Mouse (Mus musculus) neural tube, embryonic 10.5 days (tissue): ENCODE results near the gene Exosc10.

ENCODE experiments used
- DNase-seq: peaks from one replicate; pipeline ENCODE4 v3.0.0-alpha.2; 2017; ENCODE audit warnings: low spot score; ENCODE audit errors: extremely low spot score

Exosc10 gene

DNA sequence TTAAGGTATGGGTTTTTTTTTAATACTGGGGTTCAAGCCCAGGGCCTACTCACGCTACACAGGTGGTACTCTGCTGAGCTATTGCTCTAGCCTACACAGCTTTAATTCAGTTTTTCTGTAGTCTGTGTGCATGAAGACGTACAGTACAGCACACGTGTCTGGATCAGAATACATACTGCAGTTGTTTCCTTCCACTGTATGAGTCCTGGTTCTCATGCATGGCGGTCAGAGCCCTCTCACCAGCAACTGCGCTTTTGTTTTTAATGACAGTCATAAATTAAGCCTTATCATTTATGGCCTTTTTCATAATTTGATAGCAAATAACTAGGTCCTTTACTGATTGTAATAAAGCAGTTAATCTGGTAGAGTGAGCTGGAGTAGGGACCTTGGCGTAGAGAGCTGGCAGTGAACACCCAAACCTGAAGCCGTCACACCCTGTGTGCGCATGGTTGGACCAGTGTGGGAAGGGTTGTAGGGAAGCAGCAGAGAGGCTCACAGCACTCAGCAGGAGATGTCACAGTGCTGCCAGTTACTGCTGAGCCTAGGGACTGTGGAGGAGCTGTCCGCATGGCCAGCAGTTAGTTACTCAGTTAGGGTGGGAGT lies 12.6 kb downstream of the Exosc10 start:
- DNase-seq: no peak

DNA sequence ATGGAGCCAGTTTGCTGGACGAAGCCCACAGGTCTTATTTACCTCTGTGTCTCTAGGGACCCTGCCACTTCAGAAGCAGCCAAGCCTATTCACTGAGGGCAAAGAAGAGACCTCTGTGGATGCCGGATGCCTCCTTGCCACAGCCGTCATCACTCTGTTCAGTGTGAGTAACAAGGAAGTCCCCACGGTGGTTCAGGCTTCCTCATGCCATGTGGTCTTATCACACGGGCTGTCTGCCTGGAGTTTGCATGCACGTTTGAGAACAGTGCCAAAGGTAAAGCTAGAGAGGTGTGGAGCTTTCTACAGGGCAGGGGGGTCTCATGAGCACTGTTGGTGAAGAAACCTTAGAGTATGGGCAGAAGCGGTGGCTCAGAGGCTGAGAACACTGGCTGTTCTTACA lies 15.0 kb downstream of the Exosc10 start:
- no peak for DNase-seq

DNA sequence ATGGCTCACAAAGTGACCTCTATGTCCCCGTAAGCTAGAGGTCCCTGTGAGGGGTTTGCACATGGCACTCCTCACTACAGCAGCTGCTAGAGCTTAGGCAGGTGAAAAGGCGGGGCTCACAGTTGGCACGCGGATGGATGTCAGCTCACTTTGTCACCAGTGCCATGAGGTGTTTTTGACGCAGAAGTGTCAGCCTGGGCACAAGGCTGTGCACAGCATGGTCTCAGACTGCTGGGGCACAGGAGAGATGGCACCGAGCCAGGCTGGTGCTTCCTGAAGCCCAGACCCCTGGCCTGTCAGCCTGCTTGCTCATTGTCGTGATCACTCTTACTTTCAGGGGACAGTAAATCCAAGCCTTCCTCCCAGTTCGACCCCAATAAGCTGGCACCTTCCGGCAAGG lies 22.5 kb downstream of the Exosc10 start:
- DNase-seq: no peak

DNA sequence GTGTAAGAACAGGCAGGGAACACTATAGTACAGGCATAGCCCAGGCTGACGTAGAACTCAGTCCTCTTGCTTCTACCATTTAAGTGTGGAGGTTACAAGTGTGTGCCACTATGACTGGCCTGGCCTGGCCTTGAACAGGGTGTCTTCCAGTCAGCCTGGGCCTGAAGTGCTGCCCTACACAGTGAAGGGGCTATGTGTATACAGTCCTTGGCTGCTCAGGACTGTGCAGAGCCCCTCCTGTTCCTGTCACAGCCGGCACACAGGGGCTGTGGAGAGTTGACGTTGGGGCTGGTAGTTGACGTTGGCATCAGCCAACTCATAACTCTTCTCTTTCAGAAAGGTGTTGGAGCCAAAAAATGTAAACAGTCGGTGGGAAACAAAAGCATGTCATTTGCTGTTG lies 23.2 kb downstream of the Exosc10 start:
- no peak for DNase-seq

DNA sequence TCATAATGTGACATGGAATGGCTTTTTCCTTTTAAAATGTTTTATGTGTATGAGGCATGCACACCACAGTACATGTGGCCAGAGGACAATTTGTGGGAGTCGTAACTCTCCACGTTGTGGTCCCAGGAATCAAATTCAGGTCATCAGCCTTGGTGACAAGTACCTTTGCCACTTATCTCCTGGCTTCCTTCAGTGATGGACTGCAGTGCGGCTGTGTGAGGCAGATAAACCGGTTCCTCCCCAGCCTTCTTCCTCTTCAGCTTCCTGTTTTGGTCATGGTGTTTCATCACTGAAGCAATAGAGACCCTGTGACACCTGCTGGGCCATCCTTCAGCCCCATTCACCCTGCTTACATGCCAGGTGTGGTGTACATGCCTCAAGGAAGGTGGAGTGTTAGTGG lies 25.0 kb downstream of the Exosc10 start:
- no peak for DNase-seq

DNA sequence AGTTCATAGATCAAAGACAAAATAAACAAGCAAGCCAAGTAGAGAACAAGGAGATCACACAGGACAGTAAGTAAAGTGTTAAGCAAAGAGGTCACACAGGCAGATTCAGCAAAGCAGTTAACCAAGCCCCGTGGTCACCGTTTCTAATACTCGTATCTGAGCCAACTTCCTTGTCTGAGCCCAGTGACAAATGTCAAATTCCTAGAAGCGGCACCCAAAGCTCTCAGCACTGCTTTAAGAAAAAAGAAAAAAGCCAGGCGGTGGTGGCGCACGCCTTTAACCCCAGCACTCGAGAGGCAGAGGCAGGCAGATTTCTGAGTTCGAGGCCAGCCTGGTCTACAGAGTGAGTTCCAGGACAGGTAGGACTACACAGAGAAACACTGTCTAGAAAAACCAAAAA lies 28.4 kb downstream of the Exosc10 start:
- DNase-seq: no peak

DNA sequence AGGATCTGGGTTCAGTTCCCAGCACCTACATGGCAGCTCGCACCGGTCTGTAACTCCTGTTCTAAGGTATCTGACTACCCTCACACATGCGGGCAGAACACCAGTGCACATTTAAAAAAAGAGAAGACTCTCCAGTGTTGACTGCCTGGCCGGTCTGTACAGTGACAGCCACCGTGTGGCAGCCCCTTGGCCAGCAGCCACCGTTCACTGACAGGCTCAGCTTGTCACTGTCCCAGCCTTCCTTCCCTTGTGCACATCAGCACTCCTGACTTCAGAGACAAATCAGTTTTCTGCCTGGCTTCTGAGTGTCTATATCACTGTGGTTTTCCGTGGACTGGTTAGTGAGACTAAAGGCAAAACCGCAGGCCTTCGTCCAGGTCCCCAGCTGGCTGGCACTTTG lies 30.6 kb downstream of the Exosc10 start:
- no peak for DNase-seq

DNA sequence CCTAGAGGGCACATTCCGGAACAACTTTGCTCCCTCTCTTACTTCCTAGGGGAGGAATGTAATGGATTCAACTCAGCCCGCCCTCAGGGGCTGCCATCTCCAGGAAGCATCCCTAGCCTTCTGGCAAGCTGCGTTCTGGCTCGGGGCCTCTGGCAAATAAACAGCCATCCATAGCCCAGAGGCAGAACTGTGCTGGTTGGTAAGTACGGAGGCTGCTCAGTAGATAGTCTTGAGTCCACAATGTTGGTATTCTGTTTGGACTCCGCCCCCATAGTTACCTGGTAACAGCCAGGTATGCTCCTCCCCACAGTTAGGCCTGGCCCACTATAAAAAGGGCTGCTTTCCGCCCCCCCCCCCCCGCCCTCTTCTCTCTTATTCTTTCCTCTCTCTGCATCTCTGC lies 31.3 kb downstream of the Exosc10 start:
- DNase-seq: no peak

DNA sequence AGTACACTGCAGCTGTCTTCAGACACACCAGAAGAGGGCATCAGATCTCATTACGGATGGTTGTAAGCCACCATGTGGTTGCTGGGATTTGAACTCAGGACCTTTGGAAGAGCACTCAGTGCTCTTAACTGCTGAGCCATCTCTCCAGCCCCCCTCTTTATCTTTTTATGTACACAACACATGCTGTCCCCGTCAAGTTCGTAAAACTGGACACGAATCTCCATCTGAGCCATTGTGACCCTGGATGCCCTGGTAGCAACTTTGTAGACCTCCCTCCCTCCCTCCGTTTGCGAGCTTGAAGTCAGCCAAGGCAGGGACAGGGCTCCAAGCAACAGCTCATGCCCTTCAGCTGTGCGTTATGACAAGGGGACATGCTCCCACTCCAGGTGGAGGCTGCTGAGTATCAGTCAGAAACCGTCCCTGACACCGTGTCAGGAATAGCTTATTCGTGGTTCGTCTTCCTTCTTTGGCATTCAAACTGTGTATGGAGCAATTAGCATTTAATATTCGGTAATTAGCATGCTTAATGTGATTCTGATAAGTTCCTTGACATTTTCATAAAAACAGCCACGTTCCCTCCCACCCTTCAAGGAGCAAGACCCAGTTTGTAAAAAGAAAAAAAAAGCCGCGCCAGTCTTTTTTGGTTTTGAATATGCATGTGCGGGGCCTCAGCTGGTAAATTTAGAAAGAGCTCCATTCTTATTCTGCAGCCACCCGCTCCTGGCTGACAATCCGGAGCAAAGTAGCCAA lies 32.4 kb downstream of the Exosc10 start:
- DNase-seq: peak; percentile 55

DNA sequence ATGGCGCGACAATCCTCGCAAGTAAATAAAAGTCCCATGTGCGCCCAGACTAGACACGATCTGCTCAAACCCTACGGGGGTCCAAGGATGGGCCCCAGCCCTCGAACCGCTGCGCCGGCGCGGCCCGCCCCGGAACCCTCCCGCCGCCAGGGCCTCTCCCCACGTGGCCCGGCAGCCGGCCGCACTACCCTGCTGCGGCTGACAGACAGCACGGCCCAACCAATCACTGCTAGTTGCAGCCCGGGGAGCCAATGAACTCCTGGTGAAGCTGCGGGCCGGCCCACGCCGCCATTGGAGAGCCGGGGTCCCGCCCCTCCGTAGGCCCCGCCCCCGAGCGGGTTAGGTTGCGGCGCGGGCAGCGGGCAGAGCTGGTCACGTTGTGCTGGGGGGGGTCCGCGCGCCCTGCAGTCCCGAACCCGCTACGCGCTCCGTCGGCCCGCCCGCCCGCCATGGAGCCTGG lies 33.0 kb downstream of the Exosc10 start, which contains the start of gene Srm:
Srm (plus strand) TSS at position 333 of the 460 bp plus-strand sequence.
- DNase-seq: peak; percentile 94

DNA sequence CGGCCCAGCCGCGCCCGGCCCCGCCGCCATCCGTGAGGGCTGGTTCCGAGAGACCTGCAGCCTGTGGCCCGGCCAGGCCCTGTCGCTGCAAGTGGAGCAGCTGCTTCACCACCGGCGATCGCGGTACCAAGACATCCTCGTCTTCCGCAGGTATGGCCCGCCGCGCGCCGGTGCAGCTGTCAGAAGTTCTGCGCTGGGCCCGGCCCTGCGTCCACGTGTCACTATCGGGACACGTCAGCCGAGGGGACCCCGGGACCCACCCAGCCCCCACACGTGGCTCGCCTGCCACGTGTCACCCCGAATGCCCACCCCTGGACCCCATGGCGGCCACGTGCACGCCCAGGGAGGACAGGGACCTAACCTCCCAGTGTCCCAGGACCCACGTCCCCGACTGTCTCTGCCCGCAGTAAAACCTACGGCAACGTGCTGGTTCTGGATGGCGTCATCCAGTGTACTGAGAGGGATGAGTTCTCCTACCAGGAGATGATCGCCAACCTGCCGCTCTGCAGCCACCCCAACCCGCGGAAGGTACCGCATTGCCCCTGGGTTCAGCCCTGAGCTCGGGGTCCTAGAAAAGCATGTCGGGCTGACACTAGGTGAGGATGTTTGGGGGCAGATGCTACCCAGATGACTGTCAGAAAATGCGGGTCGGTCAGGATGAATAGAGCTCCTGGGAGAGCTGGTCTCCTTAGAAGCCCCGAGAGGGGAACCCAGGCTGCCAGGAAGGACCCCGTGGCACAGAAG lies 33.6 kb downstream of the Exosc10 start:
- peak; percentile 38 for DNase-seq

DNA sequence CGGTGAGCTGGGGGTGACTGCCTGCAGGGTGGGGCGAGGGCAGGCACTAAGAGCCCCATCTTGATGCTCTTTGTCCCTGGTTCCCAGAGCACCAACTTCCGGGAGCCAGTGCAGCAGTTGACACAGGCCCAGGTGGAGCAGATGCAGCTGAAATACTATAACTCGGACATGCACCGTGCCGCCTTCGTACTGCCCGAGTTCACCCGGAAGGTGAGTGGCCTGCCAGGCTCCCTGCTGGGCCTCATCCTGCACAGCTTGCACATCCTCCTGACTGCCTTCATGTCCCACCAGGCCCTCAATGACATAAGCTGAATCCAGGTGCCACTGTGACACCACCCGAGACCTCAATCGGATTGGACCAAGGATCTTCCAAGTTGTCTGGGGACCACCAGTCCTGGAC lies 35.8 kb downstream of the Exosc10 start:
- no peak for DNase-seq

DNA sequence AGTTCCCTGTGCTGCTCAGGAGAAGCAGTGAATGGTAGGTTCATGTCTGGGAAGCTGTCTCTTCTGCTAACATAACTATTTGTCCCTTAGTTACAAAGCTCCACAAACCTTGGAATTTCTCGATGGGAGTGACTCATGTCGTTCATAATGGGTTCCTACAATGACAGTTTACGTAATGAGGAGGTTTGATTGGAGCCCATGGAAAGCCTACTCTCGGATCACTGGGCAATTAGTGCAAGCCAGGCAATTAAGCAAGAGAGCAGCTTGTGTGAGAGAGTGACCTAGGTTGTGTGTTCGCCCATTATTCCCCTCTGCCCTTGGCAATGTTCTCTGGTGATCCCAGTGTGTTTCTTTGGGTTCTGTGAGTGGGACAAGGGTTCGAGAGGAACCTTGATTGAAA lies 37.7 kb downstream of the Exosc10 start:
- DNase-seq: no peak

DNA sequence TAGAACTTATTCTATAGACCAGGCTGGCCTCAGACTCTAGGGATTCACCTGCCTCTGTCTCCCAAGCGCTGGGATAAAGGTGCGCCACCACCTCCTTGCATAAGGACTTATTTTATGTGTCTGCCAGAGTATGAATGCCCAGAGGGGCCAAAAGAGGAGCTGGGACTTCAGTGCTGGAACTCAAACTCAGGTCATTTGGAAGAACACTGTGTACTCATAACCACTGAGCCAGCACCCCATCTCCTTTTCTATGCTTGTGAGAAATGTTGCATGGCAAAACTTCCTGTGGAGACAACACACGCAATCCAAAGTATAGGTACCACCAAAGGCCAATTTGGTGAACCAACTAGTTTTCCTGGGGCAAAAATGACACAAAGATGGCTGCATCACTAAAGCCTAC lies 38.5 kb downstream of the Exosc10 start:
- DNase-seq: no peak

DNA sequence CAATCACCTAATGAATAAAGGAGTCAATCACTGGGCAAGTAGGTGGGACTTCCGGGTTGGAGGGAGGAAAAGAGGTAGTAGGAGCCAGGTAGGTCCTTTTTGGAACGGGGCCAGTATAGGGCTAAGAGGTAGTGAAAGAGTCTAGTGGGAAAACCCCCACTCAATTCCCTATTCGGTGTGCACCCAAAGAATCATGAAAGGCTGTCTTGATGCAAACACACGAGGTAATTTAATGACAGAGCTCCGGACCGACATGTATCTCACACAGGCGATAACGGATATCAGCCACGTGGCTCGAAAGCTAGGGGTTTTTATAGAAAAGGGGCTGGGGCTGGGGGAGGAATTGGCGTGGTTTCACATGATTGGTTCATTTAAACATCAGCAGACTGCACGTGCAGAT lies 40.6 kb downstream of the Exosc10 start:
- no peak for DNase-seq

DNA sequence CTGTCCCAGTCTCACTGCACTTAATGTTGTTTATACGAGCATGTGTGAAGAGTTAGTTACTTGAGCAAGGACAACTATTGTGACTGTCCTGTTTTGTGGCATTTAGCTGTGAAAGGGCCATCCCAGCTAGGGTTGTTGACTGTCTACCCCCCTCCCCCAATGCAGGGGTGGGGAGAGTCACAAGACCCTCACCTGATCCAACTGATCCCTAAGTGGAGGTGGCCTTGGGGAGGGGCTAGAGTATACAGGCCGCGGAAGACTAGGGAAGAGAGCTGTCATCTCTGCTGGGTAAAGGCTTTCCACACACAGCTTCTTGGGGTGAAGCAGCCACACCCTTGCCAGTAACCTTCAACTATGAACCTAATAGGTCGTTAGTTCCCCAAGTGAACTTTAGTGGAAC lies 42.1 kb downstream of the Exosc10 start:
- no peak for DNase-seq

DNA sequence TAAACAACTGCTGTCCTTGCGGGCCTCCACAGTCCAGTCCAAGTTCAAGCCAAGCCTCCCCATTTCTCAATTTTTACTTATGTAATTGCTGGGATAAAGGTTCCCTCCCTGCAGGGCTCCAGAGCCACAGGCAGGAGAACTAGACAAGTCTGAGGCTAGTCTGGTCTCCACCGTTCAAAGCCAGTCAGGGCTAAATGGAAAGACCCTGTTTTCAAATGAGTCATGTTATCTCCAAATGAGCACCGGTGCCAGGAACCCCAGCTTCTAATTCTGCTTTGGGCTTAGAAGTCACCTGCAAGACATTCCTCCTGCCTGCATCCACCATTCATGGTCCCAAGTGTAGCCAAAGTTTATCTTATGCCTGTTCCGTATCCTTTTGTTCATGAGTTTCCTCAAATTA lies 43.6 kb downstream of the Exosc10 start:
- no peak for DNase-seq

DNA sequence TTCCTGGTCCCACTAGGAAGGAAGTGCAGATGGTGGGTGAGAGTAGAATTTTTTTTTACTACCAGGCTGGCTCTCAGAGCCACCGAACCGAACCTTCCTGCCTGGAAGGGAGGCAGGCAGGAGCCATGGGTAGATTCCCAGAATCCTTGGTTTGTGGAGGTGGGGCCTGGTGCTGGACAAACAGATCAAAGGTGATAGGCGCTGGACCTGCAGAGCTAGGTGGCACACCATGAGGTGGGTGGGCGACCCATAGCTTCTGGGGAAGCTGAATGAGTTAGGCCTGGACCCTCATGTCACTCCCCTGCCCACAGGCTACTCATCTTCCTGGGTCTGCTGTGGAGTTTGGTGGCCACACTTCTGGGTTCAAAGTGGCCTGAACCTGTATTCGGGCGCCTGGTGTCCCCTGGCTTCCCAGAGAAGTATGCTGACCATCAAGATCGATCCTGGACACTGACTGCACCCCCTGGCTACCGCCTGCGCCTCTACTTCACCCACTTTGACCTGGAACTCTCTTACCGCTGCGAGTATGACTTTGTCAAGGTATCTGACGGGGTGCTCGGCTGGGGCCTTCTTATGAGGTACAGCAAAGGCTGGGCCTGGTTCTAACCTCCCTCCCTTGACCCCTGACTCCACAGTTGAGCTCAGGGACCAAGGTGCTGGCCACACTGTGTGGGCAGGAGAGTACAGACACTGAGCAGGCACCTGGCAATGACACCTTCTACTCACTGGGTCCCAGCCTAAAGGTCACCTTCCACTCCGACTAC lies 44.3 kb downstream of the Exosc10 start, which contains the start of gene Masp2:
Masp2 (plus strand) TSS at position 198 of the 764 bp plus-strand sequence.
- no peak for DNase-seq

DNA sequence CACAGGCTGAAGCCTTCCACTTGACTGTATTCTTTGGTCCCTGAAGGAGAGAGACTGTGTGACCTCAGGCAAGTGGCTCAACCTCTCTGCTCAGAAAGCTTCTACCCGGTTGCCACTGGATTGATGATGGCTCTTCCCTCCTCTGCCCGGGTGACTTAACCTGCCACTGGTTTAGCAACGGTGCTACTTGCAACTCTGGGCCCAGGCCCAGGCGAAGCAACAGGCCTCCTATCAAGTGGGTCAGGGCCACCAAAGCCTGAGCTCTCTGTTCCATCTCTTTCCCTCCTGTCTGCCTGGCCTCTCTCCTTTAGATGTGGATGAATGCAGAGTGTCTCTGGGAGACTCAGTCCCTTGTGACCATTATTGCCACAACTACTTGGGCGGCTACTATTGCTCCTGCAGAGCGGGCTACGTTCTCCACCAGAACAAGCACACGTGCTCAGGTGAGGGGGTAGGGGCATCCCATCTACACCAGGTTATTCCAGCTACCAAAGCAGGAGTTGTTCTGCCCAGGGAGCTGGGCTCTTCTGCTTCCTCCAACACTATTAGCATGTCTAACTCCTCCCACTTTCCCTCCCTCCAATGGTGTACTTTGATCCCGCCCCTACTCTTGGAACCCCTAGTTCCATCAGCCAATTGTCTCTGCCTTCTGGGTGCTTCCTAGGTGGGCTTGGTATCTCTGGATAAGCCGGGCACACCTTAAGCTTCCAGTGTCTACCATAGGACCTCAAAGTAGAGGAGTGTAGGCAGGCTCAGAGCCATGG lies 45.3 kb downstream of the Exosc10 start:
- DNase-seq: no peak

DNA sequence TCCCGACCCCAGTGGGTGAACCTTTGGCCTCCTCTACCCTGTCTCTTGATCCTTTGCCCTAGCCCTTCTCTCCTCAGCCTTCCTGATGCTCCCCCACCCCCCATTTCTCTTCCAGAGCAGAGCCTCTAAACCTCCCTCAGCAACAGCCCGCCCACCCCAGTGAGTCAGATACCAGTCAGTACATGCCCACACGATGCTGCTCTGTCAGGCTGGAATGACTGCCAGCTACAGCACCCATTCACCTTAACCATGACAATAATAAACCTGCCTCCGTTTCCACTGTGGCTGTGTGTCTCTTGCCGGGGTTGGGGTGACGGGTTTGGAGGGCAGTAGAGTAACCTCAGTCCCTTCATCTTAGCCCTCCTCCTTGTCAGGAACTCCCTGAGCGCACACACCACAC lies 45.9 kb downstream of the Exosc10 start:
- DNase-seq: no peak
